26 mouse cellular contexts compared by ENCODE assay signal in genomic region chr4:100037868-100038267, GRCm38 (mm10). TPM values are rescaled to one million over a fixed set of nuclear protein-coding genes. Genes with fewer than 3 reads are reported as not detected.
DNase-seq lines count a peak whose midpoint lies in the region; ATAC-seq and TF ChIP-seq lines count a peak whose summit lies in the region.
"Had no signal": no experiment of that assay in that cellular context is flagged by ENCODE, and none has a peak within 500 bp of the region (broad histone marks: within the 10 kb centered on the region; RNA-seq: fewer than 3 reads in every experiment).

No protein-coding gene starts in this region.

- no peak for TF ChIP-seq CTCF in left cerebral cortex, adult 2 months (IDR thresholded peaks at IDR 0.05)

- ATAC-seq in megakaryocyte progenitor cell, adult 5-6 weeks (replicated peaks; ENCODE audit: poor library complexity), result no peak
- ATAC-seq: activated CD4-positive, CD25-positive, alpha-beta regulatory T cell, adult 4 months; CD4-positive, CD25-positive, alpha-beta regulatory T cell, adult 4 months; forebrain, embryonic 13.5 days; forebrain, embryonic 16.5 days; hindbrain, embryonic 16.5 days; intestine, embryonic 15.5 days had no signal

- peak; percentile 21 for DNase-seq in adrenal gland, adult 2 months
- no peak for DNase-seq in adrenal gland, postnatal 10 days
- DNase-seq in left cerebral cortex, adult 2 months (ENCODE audit: extremely low spot score in 1 of 2, low spot score in 2 of 2), result peak; percentile 2 to 7
- no peak for DNase-seq in left cerebral cortex, postnatal 10 days (ENCODE audit: extremely low spot score in 1 of 2, low spot score in 2 of 2)
- peak; percentile 22 for DNase-seq in NIH3T3 (ENCODE audit: low read depth)
- no peak for DNase-seq in lung, adult 18-20 months
- DNase-seq: cerebellum, adult 11-12 months; cerebellum, adult 8-10 months; cerebellum, postnatal 36 days; embryo, embryonic 11 days; gastrocnemius, postnatal 10 days; gastrocnemius, postnatal 36 days; heart, postnatal 36 days had no signal

- H3K4me3 ChIP-seq in left cerebral cortex, adult 2 months, result no peak overlapping the region
- H3K4me3 ChIP-seq: forebrain, embryonic 10.5 days; forebrain, embryonic 13.5 days; heart, embryonic 15.5 days; hindbrain, embryonic 10.5 days; hindbrain, embryonic 13.5 days; intestine, embryonic 15.5 days had no signal

- no peak overlapping the region for H3K27ac ChIP-seq in left cerebral cortex, adult 2 months
- H3K27ac ChIP-seq: forebrain, embryonic 10.5 days; forebrain, embryonic 13.5 days; heart, embryonic 15.5 days; hindbrain, embryonic 10.5 days; hindbrain, embryonic 13.5 days; intestine, embryonic 15.5 days had no signal

- intact Hi-C loops in left cerebral cortex, adult 2 months (cut with DNase I), result no loop called here
- intact Hi-C loops in left cerebral cortex, postnatal 10 days (cut with DNase I), result no loop called here

RNA-seq across cellular contexts. Expression of gene Ror1, which starts 57.7 kb away (rescaled TPM):
- 1 to 10 TPM; 4.4 to 6.4 TPM for total RNA-seq in adrenal gland, adult 2 months (2021)
- 1.3 and 1.4 TPM in 2 replicates for polyA plus RNA-seq in adrenal gland, adult 2 months (2012; rRNA removed)
- total RNA-seq in adrenal gland, postnatal 10 days (2021), result 1 to 10 TPM; 5.5 to 6.2 TPM
- total RNA-seq in left cerebral cortex, adult 2 months (2021), result under 1 TPM; 0.72 to 0.86 TPM
- 1 to 10 TPM in 1 of 2 experiments, under 1 TPM in 1; 0.89 to 1.2 TPM for total RNA-seq in left cerebral cortex, postnatal 10 days (2021)
- total RNA-seq in megakaryocyte progenitor cell, adult 5-6 weeks (2015), result not detected in 2 replicates
- total RNA-seq in megakaryocyte progenitor cell, adult 5-6 weeks (2017), result not detected in 2 replicates
- total RNA-seq: granulocyte monocyte progenitor cell, adult 5-6 weeks; MEL had no signal
- polyA plus RNA-seq: activated CD4-positive, CD25-positive, alpha-beta regulatory T cell, adult 4 months; CD4-positive, CD25-positive, alpha-beta regulatory T cell, adult 4 months had no signal

Comparison
In these comparisons a context has a peak if more than half of its experiments do, and no peak if none do; other contexts are left out.
1. DNase-seq: peak in adrenal gland, adult 2 months (single experiment), left cerebral cortex, adult 2 months (2 of 2) and NIH3T3 (single experiment); none in adrenal gland, postnatal 10 days (single experiment), left cerebral cortex, postnatal 10 days (0 of 2) and lung, adult 18-20 months (0 of 2).